Mouse (Mus musculus) heart, embryonic 12.5 days (tissue): ENCODE measurements at regions not wholly inside any gene's neighbourhood (a gene's known extent, or its start where the extent isn't known, plus 50 kb on each side); places are given as distances from the start of the nearest gene placed in this dataset.
A peak's percentile ranks its signal among the peaks of the same experiment; 100 is the strongest.

Experiments used
- ATAC-seq: fragments of 200-750 bp; cut with Nextera tagmentation; 2 replicates; pipeline ENCODE4 v1.8.0; 2017; ENCODE audit warnings: moderate TSS enrichment, moderate library complexity; ENCODE audit not compliant: insufficient number of reproducible peaks, low FRiP score
- H3K27ac ChIP-seq: fragments of 300-500 bp; sonication (generic); 2 replicates; pipeline ENCODE4 v1.5.1; 2016; ENCODE audit warnings: mild to moderate bottlenecking, moderate library complexity; ENCODE audit not compliant: poor library complexity, severe bottlenecking
- H3K27me3 ChIP-seq: fragments of 300-500 bp; sonication (generic); replicated peaks from 2 replicates; pipeline ENCODE4 v1.6.1; 2016; ENCODE audit warnings: mild to moderate bottlenecking, moderate library complexity
- H3K36me3 ChIP-seq: fragments of 300-500 bp; sonication (generic); 2 replicates; pipeline ENCODE4 v1.6.1; 2016; ENCODE audit warnings: mild to moderate bottlenecking, moderate library complexity
- H3K4me1 ChIP-seq: fragments of 300-500 bp; sonication (generic); replicated peaks from 2 replicates; pipeline ENCODE4 v1.6.1; 2016; ENCODE audit warnings: mild to moderate bottlenecking
- H3K4me2 ChIP-seq: fragments of 300-500 bp; sonication (generic); 2 replicates; pipeline ENCODE4 v1.6.1; 2016; ENCODE audit warnings: mild to moderate bottlenecking, moderate library complexity
- H3K4me3 ChIP-seq: fragments of 300-500 bp; sonication (generic); 2 replicates; pipeline ENCODE4 v1.5.1; 2016; ENCODE audit warnings: mild to moderate bottlenecking
- H3K9ac ChIP-seq: fragments of 300-500 bp; sonication (generic); 2 replicates; pipeline ENCODE4 v1.6.1; 2016; ENCODE audit warnings: mild to moderate bottlenecking, moderate library complexity
- H3K9me3 ChIP-seq: fragments of 300-500 bp; sonication (generic); replicated peaks from 2 replicates; pipeline ENCODE4 v1.6.1; 2016; ENCODE audit warnings: mild to moderate bottlenecking, moderate library complexity
- WGBS: fragments of 180-500 bp; shearing (Covaris S2); methylation state at CpG from one replicate; pipeline ENCODE4 v1.1.7; 2016; 5-methylcytosine and 5-hydroxymethylcytosine counted together

- ATAC-seq = 0 out of 2 replicates have a peak, but pooled peaks have one; percentile 65
- Histone ChIP-seq H3K4me2 (peak overlapping the region; percentile 67), H3K9ac (no peak overlapping the region), H3K27ac (no peak overlapping the region), H3K9me3 (no peaks in the 10 kb centered on the region), H3K27me3 (peaks cover 85% of the 10 kb centered on the region), H3K4me1 (peaks cover 10% of the 10 kb centered on the region; the same call in 1 of the 2 replicates), H3K36me3 (no peaks in the 10 kb centered on the region), H3K4me3 (peak overlapping the region; percentile 38)
- 2% methylated on average over 14 of the region's 14 CpGs for WGBS
Observed at GRCm38 (mm10) chr4:114665684-114666083, 155.8 kb upstream of the Gm12830 start.

- no peak overlapping the region for H3K27ac ChIP-seq
- no peak overlapping the region for H3K9ac ChIP-seq
- ATAC-seq = 0 out of 2 replicates have a peak, but pooled peaks have one; percentile 20
- peak overlapping the region; percentile 67 for H3K4me2 ChIP-seq
- H3K4me1 ChIP-seq = peaks cover 10% of the 10 kb centered on the region; the same call in 1 of the 2 replicates
- no peaks in the 10 kb centered on the region for H3K9me3 ChIP-seq
- H3K4me3 ChIP-seq = peak overlapping the region; percentile 38
- peaks cover 88% of the 10 kb centered on the region for H3K27me3 ChIP-seq
- H3K36me3 ChIP-seq = no peaks in the 10 kb centered on the region
- WGBS = 5% methylated on average over 41 of the region's 41 CpGs
Observed at GRCm38 (mm10) chr4:114666238-114666978, 155.1 kb upstream of the Gm12830 start.

- Histone ChIP-seq H3K36me3 (no peaks in the 10 kb centered on the region), H3K9me3 (no peaks in the 10 kb centered on the region), H3K4me1 (peaks cover 10% of the 10 kb centered on the region; the same call in 1 of the 2 replicates), H3K4me2 (peak overlapping the region; percentile 67), H3K9ac (no peak overlapping the region), H3K4me3 (peak overlapping the region; percentile 38), H3K27ac (no peak overlapping the region), H3K27me3 (peaks cover 93% of the 10 kb centered on the region)
- WGBS = 12% methylated on average over 13 of the region's 13 CpGs
- ATAC-seq = no peak
Observed at GRCm38 (mm10) chr4:114666979-114667328, 154.6 kb upstream of the Gm12830 start.

- Histone ChIP-seq H3K9ac (no peak overlapping the region), H3K27me3 (peaks cover 53% of the 10 kb centered on the region), H3K9me3 (no peaks in the 10 kb centered on the region), H3K4me1 (no peaks in the 10 kb centered on the region), H3K4me3 (no peak overlapping the region), H3K27ac (no peak overlapping the region), H3K36me3 (no peaks in the 10 kb centered on the region), H3K4me2 (no peak overlapping the region)
- no peak for ATAC-seq
- WGBS = 48% methylated on average over 5 of the region's 5 CpGs
Observed at GRCm38 (mm10) chr4:114672096-114672720, 149.3 kb upstream of the Gm12830 start.

- 0 out of 2 replicates have a peak, but pooled peaks cover 3% of the 10 kb centered on the region for H3K4me1 ChIP-seq
- no peaks in the 10 kb centered on the region for H3K9me3 ChIP-seq
- no peak overlapping the region for H3K9ac ChIP-seq
- peaks cover 19% of the 10 kb centered on the region for H3K27me3 ChIP-seq
- H3K36me3 ChIP-seq = no peaks in the 10 kb centered on the region
- no peak overlapping the region for H3K4me2 ChIP-seq
- H3K27ac ChIP-seq = no peak overlapping the region
- 78% methylated on average over 13 of the region's 13 CpGs for WGBS
- H3K4me3 ChIP-seq = no peak overlapping the region
- ATAC-seq = no peak
Observed at GRCm38 (mm10) chr4:114676908-114677898, 144.3 kb upstream of the Gm12830 start.

GRCm38 (mm10) chr4:114678053-114678941 is 143.2 kb upstream of the Gm12830 start:
- H3K9me3 ChIP-seq = no peaks in the 10 kb centered on the region
- H3K4me1 ChIP-seq = 0 out of 2 replicates have a peak, but pooled peaks cover 3% of the 10 kb centered on the region
- H3K9ac ChIP-seq = no peak overlapping the region
- ATAC-seq = no peak
- no peak overlapping the region for H3K4me3 ChIP-seq
- 70% methylated on average over 8 of the region's 8 CpGs for WGBS
- no peaks in the 10 kb centered on the region for H3K36me3 ChIP-seq
- no peak overlapping the region for H3K4me2 ChIP-seq
- no peak overlapping the region for H3K27ac ChIP-seq
- peaks cover 20% of the 10 kb centered on the region for H3K27me3 ChIP-seq

GRCm38 (mm10) chr4:114680360-114680759 is 141.2 kb upstream of the Gm12830 start:
- 0 out of 2 replicates have a peak, but pooled peaks cover 3% of the 10 kb centered on the region for H3K4me1 ChIP-seq
- WGBS = 30% methylated on average over 6 of the region's 6 CpGs
- H3K36me3 ChIP-seq = no peaks in the 10 kb centered on the region
- H3K4me3 ChIP-seq = no peak overlapping the region
- H3K9ac ChIP-seq = no peak overlapping the region
- no peak overlapping the region for H3K4me2 ChIP-seq
- H3K9me3 ChIP-seq = no peaks in the 10 kb centered on the region
- ATAC-seq = no peak
- no peak overlapping the region for H3K27ac ChIP-seq
- peaks cover 34% of the 10 kb centered on the region for H3K27me3 ChIP-seq

GRCm38 (mm10) chr4:114682955-114683354 is 138.6 kb upstream of the Gm12830 start:
- no peak overlapping the region for H3K9ac ChIP-seq
- H3K4me3 ChIP-seq = no peak overlapping the region
- H3K9me3 ChIP-seq = no peaks in the 10 kb centered on the region
- no peak for ATAC-seq
- H3K4me2 ChIP-seq = no peak overlapping the region
- 0 out of 2 replicates have a peak, but pooled peaks cover 8% of the 10 kb centered on the region for H3K4me1 ChIP-seq
- H3K36me3 ChIP-seq = no peaks in the 10 kb centered on the region
- peaks cover 45% of the 10 kb centered on the region for H3K27me3 ChIP-seq
- H3K27ac ChIP-seq = no peak overlapping the region
- WGBS = 54% methylated on average over 7 of the region's 7 CpGs

GRCm38 (mm10) chr4:114683696-114684095 is 137.8 kb upstream of the Gm12830 start:
- WGBS = 59% methylated on average over 5 of the region's 5 CpGs
- Histone ChIP-seq H3K4me2 (no peak overlapping the region), H3K27ac (no peak overlapping the region), H3K27me3 (peaks cover 45% of the 10 kb centered on the region), H3K9me3 (no peaks in the 10 kb centered on the region), H3K4me1 (0 out of 2 replicates have a peak, but pooled peaks cover 12% of the 10 kb centered on the region), H3K36me3 (no peaks in the 10 kb centered on the region), H3K9ac (no peak overlapping the region), H3K4me3 (no peak overlapping the region)
- no peak for ATAC-seq

GRCm38 (mm10) chr4:114684844-114685382 is 136.6 kb upstream of the Gm12830 start:
- no peak overlapping the region for H3K4me2 ChIP-seq
- H3K4me1 ChIP-seq = 0 out of 2 replicates have a peak, but pooled peaks cover 12% of the 10 kb centered on the region
- H3K9ac ChIP-seq = no peak overlapping the region
- H3K27me3 ChIP-seq = peaks cover 50% of the 10 kb centered on the region
- H3K36me3 ChIP-seq = no peaks in the 10 kb centered on the region
- H3K9me3 ChIP-seq = no peaks in the 10 kb centered on the region
- WGBS = 61% methylated on average over 7 of the region's 7 CpGs
- ATAC-seq = no peak
- no peak overlapping the region for H3K27ac ChIP-seq
- no peak overlapping the region for H3K4me3 ChIP-seq
